Mouse (Mus musculus): ENCODE results near the gene Auh.

DNA sequence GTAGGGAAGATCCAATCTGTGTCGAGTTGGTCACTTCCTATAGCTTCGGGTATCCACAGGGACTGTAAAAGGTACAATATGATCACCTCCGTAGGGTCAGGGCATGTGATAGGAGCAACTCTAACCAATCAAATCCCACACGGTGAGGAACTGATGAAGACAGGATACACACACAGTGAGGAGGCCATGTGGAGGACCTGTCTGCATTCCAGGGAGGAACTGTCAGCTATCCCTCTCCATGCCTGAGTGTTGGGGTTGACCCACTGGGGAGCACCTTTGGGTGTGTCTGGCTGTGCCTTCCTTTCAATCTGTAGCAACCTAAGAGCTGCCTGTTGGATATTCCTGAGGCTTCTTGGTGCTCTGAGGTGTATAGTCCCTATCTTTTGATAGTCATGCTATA is 33.4 kb upstream of the Auh start:
- TF ChIP-seq POLR2A (IDR thresholded peaks at IDR 0.05; ENCODE audit: borderline replicate concordance, extremely low read depth, low read depth, low read length) (no peak), CTCF (IDR thresholded peaks at IDR 0.05; ENCODE audit: insufficient read depth, low read length) (no peak)

Measured in lung, adult 2 months (tissue).